Mouse (Mus musculus): ENCODE results near the gene Znrf3. TPM values are rescaled to one million over a fixed set of nuclear protein-coding genes. Genes with fewer than 3 reads are reported as not detected.

Znrf3 gene
- polyA plus RNA-seq, 1 experiment from 2014 or later: 10.7 TPM

DNA sequence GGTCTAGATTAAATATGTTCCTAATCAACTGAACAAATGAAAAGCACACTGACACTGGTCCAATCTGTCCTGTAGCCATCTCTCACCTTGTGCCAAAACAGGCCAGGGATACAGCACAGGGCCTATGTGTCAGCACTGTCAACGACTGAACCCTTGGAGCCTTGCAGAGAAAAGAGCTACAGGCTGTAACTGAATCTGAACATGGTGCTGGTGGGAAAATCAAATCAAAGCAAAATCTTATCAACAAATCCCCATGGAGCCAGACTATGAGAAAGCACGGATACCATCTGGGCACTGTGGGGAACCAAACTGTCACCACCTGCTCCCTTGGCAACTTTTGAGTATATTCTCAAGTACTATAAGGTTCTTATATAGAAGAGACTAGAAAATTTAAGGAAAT is 19.5 kb downstream of the Znrf3 start:
- H3K27me3 ChIP-seq: no peaks in the 10 kb centered on the region
- no peak for ATAC-seq
- ChIA-PET CTCF (interaction anchor here (1.4 to 2.6 kb wide), 2 partner anchors 12 to 22 kb away, joined by 3 to 11 read pairs; no protein-coding TSS in a partner anchor), POLR2A (interaction anchor here (1.4 kb wide), 1 partner anchor 13 kb away, joined by 3 read pairs; no protein-coding TSS in a partner anchor)
- in situ Hi-C loops (cut with MboI; ENCODE audit: low pct_unique_long_range_greater_than_20kb): no loop called here
- no peak for TF ChIP-seq CTCF (IDR thresholded peaks at IDR 0.05)
- DNase-seq (ENCODE audit: low read depth, low spot score): no peak

DNA sequence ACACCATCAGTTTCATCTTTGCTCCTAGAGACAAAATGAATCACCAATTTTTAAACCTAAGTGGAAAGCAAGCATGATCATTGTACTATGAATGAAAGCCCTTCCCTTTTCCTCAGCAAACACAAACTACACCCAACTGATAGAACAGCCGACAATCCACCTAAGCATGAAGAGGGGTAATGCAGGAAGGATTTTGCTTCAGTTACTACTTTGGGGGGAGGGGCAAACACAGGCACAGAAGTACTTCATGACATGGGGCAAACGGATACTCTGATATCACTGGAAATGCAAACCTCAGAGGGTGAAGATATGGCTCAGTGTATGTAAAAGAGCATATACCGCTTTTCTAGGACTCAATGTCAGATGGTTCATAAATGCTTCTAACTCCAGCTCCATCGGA is 20.5 kb downstream of the Znrf3 start:
- in situ Hi-C loops (cut with MboI; ENCODE audit: low pct_unique_long_range_greater_than_20kb): no loop called here
- H3K27me3 ChIP-seq: no peaks in the 10 kb centered on the region
- ATAC-seq (no peak), DNase-seq (ENCODE audit: low read depth, low spot score) (no peak)
- CTCF ChIA-PET: interaction anchor here (2.6 kb wide), 1 partner anchor 13 kb away, joined by 11 read pairs; no protein-coding TSS in a partner anchor
- no peak for TF ChIP-seq CTCF (IDR thresholded peaks at IDR 0.05)
- POLR2A ChIA-PET: no interaction called here

DNA sequence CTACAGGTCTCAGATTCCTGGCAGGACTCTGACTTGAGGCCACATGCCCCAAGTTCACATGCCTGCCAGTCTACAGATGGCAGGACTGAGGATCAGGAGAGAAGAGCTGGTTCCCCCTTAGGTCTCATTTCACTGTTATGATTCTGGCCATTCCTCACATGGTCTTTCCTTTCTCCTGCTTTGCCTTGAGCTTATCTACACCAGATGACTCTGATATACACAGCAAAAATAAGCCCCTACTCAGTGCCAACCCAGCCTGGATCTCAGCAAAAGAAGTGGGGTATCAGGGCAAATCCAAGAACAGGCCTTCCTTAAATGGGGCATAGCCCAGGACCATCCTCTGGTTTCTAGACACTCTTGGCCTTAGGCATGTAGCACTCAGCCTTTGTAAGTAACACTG is 21.6 kb downstream of the Znrf3 start:
- ChIA-PET POLR2A (no interaction called here), CTCF (interaction anchor here (1.3 kb wide), 1 partner anchor 15 kb away, joined by 4 read pairs; no protein-coding TSS in a partner anchor)
- ATAC-seq (no peak), DNase-seq (ENCODE audit: low read depth, low spot score) (no peak)
- no peak for TF ChIP-seq CTCF (IDR thresholded peaks at IDR 0.05)
- in situ Hi-C loops (cut with MboI; ENCODE audit: low pct_unique_long_range_greater_than_20kb): no loop called here
- no peaks in the 10 kb centered on the region for H3K27me3 ChIP-seq

DNA sequence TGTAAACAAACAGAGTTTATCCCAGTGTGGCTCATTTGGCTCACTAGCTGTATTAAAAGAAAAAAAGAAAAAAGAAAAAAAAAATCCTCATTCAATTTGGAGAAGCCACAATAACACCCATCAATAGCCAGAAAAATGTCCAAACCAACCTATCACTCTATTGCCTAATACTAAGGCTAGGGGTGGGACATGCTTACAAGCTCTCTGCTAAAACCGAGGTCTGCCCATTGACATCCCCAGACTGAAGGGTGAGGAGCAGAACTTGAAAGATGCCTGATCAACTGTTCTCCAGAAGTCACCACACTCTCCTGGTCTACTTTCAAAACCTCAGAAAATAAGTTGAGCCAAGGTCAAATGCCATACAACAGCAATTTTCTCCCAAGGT is 22.4 kb downstream of the Znrf3 start:
- DNase-seq (ENCODE audit: low read depth, low spot score): no peak
- ATAC-seq: no peak
- no peak for TF ChIP-seq CTCF (IDR thresholded peaks at IDR 0.05)
- in situ Hi-C loops (cut with MboI; ENCODE audit: low pct_unique_long_range_greater_than_20kb): no loop called here
- ChIA-PET POLR2A (no interaction called here), CTCF (interaction anchor here (1.0 to 1.4 kb wide), 3 partner anchors 12 to 19 kb away, joined by 3 to 4 read pairs (median 4); no protein-coding TSS in a partner anchor)
- no peaks in the 10 kb centered on the region for H3K27me3 ChIP-seq

DNA sequence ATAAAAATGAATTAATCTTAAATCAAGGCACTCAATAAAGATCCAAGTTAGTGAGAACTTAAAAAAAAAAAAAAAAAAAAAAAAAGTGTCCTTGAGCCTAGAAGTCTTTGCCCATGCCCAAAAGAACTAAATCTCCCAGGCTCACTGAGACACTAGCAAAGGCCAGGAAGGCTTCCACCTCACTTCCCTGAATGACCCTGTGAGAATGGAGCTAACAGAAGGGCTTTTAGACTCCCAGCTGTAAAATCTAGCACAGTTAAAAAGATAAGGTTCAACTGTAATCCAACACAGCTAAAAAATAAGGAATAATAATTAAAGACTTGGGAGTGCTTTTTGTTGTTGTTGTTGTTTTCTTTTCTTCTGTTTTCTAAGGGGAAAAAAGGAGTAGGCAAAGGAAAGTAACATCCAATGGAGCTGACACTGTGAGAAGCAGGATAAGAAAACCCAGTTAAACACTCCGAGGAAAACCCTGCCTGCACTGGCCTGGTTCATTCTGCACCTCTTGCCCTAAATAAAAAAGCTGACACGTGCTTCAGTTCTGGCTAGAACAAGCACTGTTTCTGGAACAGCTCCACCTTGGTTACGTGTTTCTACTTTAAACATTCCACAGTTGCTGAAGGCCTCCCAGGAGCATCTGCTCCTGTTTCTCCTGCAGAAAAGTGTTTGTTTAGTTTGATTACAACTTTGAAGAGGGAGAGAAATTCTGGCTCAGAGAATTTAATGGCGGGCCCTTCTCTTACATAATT is 23.0 kb downstream of the Znrf3 start:
- in situ Hi-C loops (cut with MboI; ENCODE audit: low pct_unique_long_range_greater_than_20kb): no loop called here
- DNase-seq (ENCODE audit: low read depth, low spot score): no peak
- no peak for ATAC-seq
- TF ChIP-seq CTCF (IDR thresholded peaks at IDR 0.05): no peak
- ChIA-PET CTCF (interaction anchor here (1.0 to 1.5 kb wide), 4 partner anchors 9 to 131 kb away, joined by 3 to 7 read pairs (median 4); no protein-coding TSS in a partner anchor), POLR2A (interaction anchor here (1.7 kb wide), 1 partner anchor 15 kb away, joined by 3 read pairs; no protein-coding TSS in a partner anchor)
- no peaks in the 10 kb centered on the region for H3K27me3 ChIP-seq

DNA sequence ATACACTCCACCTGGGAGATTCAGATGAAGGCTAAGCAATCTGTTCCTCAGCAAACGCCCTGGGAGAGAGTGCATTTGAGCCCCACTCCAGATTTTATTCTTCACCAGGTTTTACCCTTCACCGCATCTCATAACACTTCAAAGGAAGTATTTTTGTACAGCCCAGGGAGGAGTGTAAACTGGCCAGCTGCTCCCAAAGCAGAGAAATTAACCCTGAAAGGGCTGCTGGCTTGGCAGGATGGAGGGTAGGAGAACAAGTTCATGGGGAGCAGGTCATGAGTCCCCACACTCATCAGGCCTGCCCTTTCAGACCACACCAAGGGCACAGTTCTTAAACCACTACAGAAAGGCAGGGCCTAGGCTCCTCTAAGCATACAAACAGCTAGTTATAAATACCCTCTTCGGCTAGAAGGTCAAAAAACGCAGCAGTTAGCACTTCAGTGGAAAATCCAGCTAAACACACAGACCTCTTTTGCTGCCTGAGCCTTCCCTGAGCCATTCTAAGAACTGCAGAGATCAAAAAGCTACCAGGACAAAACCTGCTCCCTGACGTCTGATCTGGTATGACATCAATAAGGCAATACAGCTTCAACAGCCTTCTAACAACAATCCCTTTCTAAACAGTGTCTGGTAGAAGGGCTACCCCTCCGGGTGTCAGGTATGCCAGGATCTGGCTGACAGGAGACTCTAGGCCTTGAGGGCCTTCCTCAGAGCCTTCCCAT is 28.9 kb downstream of the Znrf3 start:
- TF ChIP-seq CTCF (IDR thresholded peaks at IDR 0.05): no peak
- CTCF ChIA-PET: no interaction called here
- POLR2A ChIA-PET: interaction anchor here (0.5 to 1.3 kb wide), 3 partner anchors 9 to 121 kb away, joined by 3 to 4 read pairs (median 3); no protein-coding TSS in a partner anchor
- in situ Hi-C loops (cut with MboI; ENCODE audit: low pct_unique_long_range_greater_than_20kb): no loop called here
- no peaks in the 10 kb centered on the region for H3K27me3 ChIP-seq
- DNase-seq (ENCODE audit: low read depth, low spot score): no peak
- no peak for ATAC-seq

DNA sequence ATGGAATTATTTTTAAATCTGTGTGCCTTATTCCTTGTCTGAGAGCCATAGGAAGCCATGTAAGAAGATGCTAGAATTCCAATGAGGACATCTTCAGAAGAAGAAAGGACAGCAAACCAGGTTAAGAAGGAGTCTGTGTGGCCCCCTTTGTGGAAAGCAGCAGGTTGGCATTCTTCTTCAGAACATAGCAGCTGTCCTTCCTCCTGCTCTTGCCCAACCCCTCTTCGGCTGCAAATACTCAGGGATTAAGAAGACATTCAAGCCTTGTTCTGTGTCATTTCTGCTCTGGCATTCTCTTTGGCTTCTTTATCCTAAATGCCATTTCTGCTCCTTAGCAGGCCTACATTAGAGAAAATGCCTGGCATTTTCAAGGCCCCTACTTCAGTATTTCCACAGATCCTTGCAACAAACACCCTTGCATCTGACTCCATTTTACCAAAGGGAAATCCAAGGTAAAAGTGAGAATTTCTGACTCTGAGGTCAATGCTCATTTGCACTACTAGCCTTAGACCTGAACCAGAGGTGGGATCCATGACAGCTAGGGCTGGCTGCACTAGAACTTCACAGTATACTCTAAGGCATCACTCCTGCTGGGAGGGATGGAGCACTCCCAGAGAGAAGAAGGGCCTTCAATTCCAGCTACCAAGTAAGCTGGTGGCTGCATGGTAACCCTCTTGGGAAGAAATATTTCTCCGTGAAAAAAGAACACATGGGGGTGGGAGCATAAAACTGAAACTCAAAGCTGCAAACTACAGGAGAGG is 29.6 kb downstream of the Znrf3 start:
- TF ChIP-seq CTCF (IDR thresholded peaks at IDR 0.05): no peak
- DNase-seq (ENCODE audit: low read depth, low spot score): no peak
- POLR2A ChIA-PET: interaction anchor here (0.5 to 1.3 kb wide), 4 partner anchors 9 to 121 kb away, joined by 3 to 4 read pairs (median 3); no protein-coding TSS in a partner anchor
- in situ Hi-C loops (cut with MboI; ENCODE audit: low pct_unique_long_range_greater_than_20kb): no loop called here
- CTCF ChIA-PET: interaction anchor here (1.6 kb wide), 1 partner anchor 28 kb away, joined by 3 read pairs; no protein-coding TSS in a partner anchor
- no peaks in the 10 kb centered on the region for H3K27me3 ChIP-seq
- no peak for ATAC-seq

DNA sequence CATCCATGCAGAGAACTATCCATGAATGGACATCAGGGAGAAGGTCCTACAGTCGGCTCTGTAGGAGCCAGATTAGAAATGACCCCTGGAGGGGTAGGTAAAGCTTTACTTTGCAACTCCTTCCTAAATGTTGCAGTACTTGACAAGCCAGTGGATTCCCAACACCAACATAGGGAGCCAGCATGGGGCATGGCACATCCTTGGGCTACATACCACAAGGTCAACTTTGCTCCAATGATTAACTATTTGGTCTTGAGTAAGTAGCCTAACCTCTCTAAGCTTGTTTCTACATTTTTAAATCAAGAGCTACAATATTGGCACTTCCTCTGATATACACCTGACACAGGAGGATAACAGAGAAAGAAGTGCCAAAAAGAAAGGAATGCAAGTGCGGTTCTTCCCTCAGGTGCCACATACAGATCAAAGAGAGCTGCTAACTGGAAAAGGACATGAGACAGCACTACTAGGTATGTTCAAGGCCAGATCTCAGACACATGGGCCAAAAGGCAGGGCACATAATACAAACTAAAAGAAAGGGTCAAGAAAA is 31.9 kb downstream of the Znrf3 start:
- H3K27me3 ChIP-seq: no peaks in the 10 kb centered on the region
- no peak for TF ChIP-seq CTCF (IDR thresholded peaks at IDR 0.05)
- DNase-seq (ENCODE audit: low read depth, low spot score) (no peak), ATAC-seq (no peak)
- in situ Hi-C loops (cut with MboI; ENCODE audit: low pct_unique_long_range_greater_than_20kb): no loop called here
- ChIA-PET POLR2A (interaction anchor here (0.8 kb wide), 1 partner anchor 13 kb away, joined by 3 read pairs; no protein-coding TSS in a partner anchor), CTCF (interaction anchor here (1.2 to 1.3 kb wide), 2 partner anchors 8 to 30 kb away, joined by 3 to 4 read pairs; no protein-coding TSS in a partner anchor)

DNA sequence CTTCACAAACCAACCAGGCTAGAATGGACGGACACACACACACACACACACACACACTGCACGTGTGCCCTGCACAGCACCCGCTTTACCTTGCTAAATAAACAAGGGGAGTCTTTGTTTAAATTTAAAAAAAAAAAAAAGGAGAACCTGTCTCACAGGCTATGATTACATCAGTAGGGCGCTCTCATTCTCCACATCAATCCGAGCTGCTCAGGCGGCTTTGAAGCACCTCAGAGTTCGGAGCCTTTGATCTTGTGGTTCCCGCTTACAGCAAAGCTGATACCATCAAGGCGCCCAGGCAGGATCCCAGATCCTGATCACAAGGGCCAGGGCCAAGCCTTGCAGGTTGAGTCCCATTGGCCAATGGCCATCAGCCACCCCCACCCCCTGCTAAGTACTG is 33.1 kb downstream of the Znrf3 start:
- CTCF ChIA-PET: interaction anchor here (1.3 kb wide), 2 partner anchors 13 to 32 kb away, joined by 3 to 5 read pairs; no protein-coding TSS in a partner anchor
- no peak for DNase-seq (ENCODE audit: low read depth, low spot score)
- POLR2A ChIA-PET: no interaction called here
- no peak for TF ChIP-seq CTCF (IDR thresholded peaks at IDR 0.05)
- in situ Hi-C loops (cut with MboI; ENCODE audit: low pct_unique_long_range_greater_than_20kb): no loop called here
- no peaks in the 10 kb centered on the region for H3K27me3 ChIP-seq
- ATAC-seq: no peak

DNA sequence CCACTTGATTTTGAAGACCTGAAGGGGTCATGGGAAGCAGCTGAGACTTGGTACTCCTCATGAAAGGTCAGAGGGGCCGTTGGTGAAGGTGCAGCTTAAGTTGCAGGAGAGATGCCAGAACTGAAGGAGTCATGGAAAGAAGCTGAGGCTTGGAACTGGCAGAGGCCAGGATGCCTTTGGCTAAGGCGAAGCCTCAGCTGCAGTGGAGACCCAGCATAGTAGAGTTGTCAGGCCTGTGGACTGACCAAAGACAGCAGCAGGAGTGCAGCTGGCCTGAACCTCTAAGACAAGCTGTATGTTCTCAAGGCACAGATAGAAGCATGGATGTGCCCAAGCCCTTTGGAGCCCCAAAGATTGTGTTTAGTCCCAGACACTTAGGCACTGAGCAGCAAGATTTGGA is 40.5 kb downstream of the Znrf3 start:
- TF ChIP-seq CTCF (IDR thresholded peaks at IDR 0.05): no peak
- ChIA-PET POLR2A (no interaction called here), CTCF (interaction anchor here (0.6 to 1.2 kb wide), 2 partner anchors 12 to 113 kb away, joined by 3 to 4 read pairs; no protein-coding TSS in a partner anchor)
- DNase-seq (ENCODE audit: low read depth, low spot score) (no peak), ATAC-seq (no peak)
- in situ Hi-C loops (cut with MboI; ENCODE audit: low pct_unique_long_range_greater_than_20kb): no loop called here
- H3K27me3 ChIP-seq: no peaks in the 10 kb centered on the region

Data from Patski (cell line).